In the genomic region with DNA sequence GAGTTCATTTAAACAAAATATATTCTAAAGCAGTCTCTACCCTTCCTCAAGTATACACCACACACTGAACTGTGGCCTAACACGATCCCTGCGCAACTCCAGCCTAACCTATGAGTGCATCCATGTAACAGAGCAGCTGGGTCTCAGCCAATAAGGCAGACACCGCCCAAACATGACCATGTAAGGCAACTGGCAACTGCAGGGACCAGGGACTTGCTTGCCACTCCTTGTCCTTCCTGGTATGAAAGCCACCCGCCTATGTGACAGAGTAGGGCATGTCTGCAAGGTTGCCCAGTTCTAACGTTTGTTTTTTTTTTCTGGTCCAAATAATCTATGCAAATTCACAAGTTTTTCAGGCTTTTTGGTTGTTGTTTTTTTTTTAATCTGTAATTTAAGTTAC, we compare ENCODE assay signal across 13 mouse cellular contexts.
DNase-seq lines count a peak whose midpoint lies in the region; ATAC-seq lines count a peak whose summit lies in the region.
"Had no signal": no experiment of that assay in that cellular context is flagged by ENCODE, and none has a peak within 500 bp of the region (broad histone marks: within the 10 kb centered on the region; RNA-seq: fewer than 3 reads in every experiment).

No protein-coding gene starts in this region.

- DNase-seq in heart, adult 11 months: peak; percentile 92
- no peak for DNase-seq in heart, adult 8-10 months (ENCODE audit: low spot score)
- peak; percentile 56 for DNase-seq in fat pad, adult 2 months (ENCODE audit: extremely low read depth, low read depth, low spot score)
- peak; percentile 70 to 74 for DNase-seq in heart, postnatal 10 days
- no peak for DNase-seq in spleen, postnatal 10 days (ENCODE audit: low spot score in 2 of 2)
- DNase-seq: kidney, postnatal 36 days; right cerebral cortex, adult 18-20 months had no signal

- H3K9ac ChIP-seq in intestine, embryonic 16.5 days (ENCODE audit: low read depth, low read length): no peak overlapping the region
- H3K9ac ChIP-seq: embryonic facial prominence, embryonic 12.5 days; lung, embryonic 15.5 days; stomach, embryonic 15.5 days had no signal

- H3K36me3 ChIP-seq in intestine, embryonic 16.5 days (ENCODE audit: control insufficient read depth, insufficient read depth, low read length): no peaks in the 10 kb centered on the region
- H3K36me3 ChIP-seq: embryonic facial prominence, embryonic 12.5 days; lung, embryonic 15.5 days; stomach, embryonic 15.5 days had no signal

- intact Hi-C loops in heart, postnatal 10 days (cut with DNase I): loop anchor here (2.0 to 5.0 kb wide), 2 partner anchors 66 to 103 kb away; no protein-coding TSS in a partner anchor

- H3K27ac ChIP-seq in intestine, embryonic 16.5 days (ENCODE audit: low read length): no peak overlapping the region
- H3K27ac ChIP-seq: embryonic facial prominence, embryonic 12.5 days; lung, embryonic 15.5 days; stomach, embryonic 15.5 days had no signal

- peaks cover 5% of the 10 kb centered on the region; the same call in 1 of the 2 replicates for H3K4me1 ChIP-seq in intestine, embryonic 16.5 days (ENCODE audit: control insufficient read depth, insufficient read depth, low read length)
- H3K4me1 ChIP-seq: embryonic facial prominence, embryonic 12.5 days; stomach, embryonic 15.5 days had no signal

- H3K27me3 ChIP-seq in intestine, embryonic 16.5 days (replicated peaks; ENCODE audit: control insufficient read depth, insufficient read depth, low read length): no peaks in the 10 kb centered on the region
- H3K27me3 ChIP-seq: embryonic facial prominence, embryonic 12.5 days; lung, embryonic 15.5 days; stomach, embryonic 15.5 days had no signal

- 77% methylated on average over 5 of the region's 5 CpGs for WGBS in intestine, embryonic 16.5 days

- peak; percentile 50 for ATAC-seq in megakaryocyte progenitor cell, adult 5-6 weeks (replicated peaks; ENCODE audit: poor library complexity)
- no peak for ATAC-seq in intestine, embryonic 16.5 days
- ATAC-seq in activated CD4-positive, CD25-positive, alpha-beta regulatory T cell, adult 4 months: no peak

- no peaks in the 10 kb centered on the region for H3K9me3 ChIP-seq in intestine, embryonic 16.5 days (ENCODE audit: control insufficient read depth, low read length)
- H3K9me3 ChIP-seq: embryonic facial prominence, embryonic 12.5 days; lung, embryonic 15.5 days; stomach, embryonic 15.5 days had no signal

- H3K4me2 ChIP-seq in intestine, embryonic 16.5 days (ENCODE audit: low read depth, low read length): no peak overlapping the region
- H3K4me2 ChIP-seq: embryonic facial prominence, embryonic 12.5 days; lung, embryonic 15.5 days; stomach, embryonic 15.5 days had no signal

- no peak overlapping the region for H3K4me3 ChIP-seq in intestine, embryonic 16.5 days (ENCODE audit: low read length)
- H3K4me3 ChIP-seq: embryonic facial prominence, embryonic 12.5 days; lung, embryonic 15.5 days; stomach, embryonic 15.5 days had no signal

Comparison
In these comparisons a context has a peak if more than half of its experiments do, and no peak if none do; other contexts are left out.
1. DNase-seq: peak in heart, adult 11 months (single experiment), fat pad, adult 2 months (single experiment) and heart, postnatal 10 days (2 of 2); none in heart, adult 8-10 months (single experiment) and spleen, postnatal 10 days (0 of 2).